Mouse (Mus musculus) adrenal gland, adult 2 months (tissue): ENCODE results near the gene Cdc42bpa. TPM values are rescaled to one million over a fixed set of nuclear protein-coding genes. Genes with fewer than 3 reads are reported as not detected.
A peak's percentile ranks its signal among the peaks of the same experiment; 100 is the strongest.

Experiments
- DNase-seq: peaks from one replicate; pipeline ENCODE4 v3.0.0; 2021
- polyA plus RNA-seq: library from polyadenylated mRNA; depleted of rRNA; stranded (reverse); fragments of >200 nt; gene quantifications from 2 replicates; pipeline ENCODE4 v1.2.3, GENCODE M21; 2012; rRNA removed
- total RNA-seq, 2 experiments: library from RNA; stranded (reverse); gene quantifications; 2 replicates each; pipeline ENCODE4 v1.2.3; 2021

The Cdc42bpa gene
- total and polyA plus RNA-seq, 3 experiments, result 17.8 to 51.4 (median 43.4) TPM

DNA sequence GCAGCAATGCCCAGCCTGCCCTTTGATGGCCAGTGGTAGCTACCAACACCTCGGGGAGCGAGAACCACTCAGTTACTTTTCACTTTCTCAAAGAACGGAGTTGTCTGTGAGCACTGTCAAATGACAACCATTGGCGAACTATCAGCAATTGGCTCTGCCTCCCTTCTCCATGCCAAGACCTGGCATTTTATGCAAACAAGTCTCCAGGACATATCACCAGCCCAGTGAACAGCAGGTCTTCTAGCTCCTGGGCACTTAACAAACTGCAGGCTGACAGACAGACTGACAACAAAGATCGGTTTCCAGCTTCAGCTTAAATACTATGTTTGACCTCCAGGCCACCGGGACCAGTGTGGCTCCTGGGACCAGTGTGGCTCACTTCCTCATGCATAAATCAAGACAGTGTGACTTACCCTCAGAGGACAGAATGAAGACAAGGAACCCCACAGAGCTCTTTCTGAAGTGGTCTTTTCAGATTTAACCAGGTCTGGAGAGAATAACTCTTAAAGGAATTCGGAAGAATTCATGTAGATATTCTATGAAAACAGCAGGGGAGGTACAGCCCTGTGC is 231.5 kb downstream of the Cdc42bpa start:
- DNase-seq, result no peak

DNA sequence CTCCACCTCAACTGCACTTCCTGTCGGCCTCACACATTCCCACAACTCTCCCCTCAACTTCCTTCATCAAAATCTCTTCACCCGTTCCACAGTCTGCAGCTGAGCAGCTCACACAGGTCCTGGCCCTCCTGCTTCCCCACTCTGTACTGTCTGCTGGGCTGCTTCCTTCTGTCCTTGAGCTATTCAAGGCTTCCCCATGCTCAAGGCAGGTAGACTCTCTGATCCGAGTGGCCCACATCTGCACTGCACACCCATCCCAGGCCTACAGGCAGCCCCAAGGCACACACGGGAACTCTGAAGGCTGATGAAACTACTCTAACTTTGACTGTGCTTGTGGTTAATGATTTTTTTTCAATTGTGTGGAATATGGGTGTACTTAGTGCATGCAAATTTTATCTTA is 232.6 kb downstream of the Cdc42bpa start:
- DNase-seq, result no peak

DNA sequence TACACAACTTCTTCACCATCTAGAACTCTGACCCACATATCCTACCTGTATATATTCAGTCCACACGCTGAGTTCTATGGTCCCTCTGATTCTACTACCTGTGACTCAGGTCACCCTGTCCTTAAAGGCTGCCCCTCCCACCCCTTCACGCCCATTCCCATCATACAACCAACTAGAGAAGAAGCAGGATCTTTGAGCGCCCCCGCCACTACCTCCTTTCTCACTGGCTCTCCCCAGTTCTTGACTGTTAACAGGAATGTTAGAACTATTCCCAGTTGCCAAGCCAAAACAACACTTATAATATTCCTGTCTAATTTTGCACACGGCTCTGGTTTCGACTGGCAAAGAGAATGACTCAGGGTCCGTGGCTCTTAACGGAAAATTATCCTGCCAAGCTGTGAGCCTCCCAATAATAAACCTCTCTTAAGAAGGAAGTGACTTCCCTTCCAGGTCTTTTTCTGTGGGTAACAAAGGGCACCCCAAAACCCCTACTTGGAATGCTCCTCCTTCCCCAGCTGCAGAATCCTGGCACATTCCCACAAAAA is 233.2 kb downstream of the Cdc42bpa start:
- DNase-seq, result no peak

DNA sequence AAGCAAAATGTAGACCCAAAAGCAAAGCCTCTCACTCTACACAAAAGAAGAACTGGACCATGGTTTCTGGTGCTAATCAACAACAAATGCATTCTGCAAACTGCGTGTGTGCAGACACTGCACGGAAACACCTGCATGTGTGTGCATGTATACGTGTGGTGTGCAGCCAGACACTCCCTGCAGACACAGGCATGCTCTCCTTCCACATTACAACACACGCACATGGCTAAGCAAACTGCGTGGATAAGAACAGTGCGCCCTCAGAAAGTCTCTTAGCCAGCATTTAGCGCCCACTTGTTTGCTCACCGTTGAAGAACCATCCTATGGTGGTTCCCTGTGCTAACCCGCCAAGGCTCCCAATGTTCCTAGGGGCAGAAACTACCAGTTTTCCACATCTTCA is 233.8 kb downstream of the Cdc42bpa start:
- no peak for DNase-seq

DNA sequence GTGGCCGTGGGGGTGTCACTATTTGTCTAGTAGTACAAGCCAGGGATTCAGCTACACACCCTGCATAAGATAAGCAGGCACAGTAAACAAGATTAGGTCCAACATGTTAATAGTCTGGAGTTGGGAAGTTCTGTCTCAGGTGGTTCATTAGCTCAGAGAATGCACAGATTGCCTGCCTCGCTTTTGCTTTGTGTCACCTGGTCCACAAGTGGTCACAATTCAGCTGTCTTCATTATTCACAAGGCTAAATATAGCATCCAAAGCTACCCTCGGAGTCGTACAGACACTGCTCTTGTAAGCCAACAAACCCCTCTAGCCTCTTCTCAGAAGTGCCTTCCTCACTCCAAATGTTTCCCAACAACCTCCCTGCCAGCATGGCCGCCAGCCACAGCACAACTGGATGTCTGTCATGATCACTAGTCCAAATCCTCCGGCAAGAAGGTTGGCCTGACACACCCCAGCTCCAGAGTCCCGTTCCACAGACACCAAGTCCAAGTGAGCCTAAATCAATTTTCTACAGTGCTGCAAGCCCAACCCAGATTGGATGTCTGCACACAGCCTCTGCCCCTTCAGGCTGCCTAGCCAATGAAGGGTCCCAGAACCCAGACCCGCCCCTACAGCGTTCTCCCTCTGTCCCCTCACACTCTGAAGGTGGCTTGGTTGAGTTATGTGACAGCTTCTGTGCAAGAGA is 234.7 kb downstream of the Cdc42bpa start:
- DNase-seq, result peak; percentile 76

DNA sequence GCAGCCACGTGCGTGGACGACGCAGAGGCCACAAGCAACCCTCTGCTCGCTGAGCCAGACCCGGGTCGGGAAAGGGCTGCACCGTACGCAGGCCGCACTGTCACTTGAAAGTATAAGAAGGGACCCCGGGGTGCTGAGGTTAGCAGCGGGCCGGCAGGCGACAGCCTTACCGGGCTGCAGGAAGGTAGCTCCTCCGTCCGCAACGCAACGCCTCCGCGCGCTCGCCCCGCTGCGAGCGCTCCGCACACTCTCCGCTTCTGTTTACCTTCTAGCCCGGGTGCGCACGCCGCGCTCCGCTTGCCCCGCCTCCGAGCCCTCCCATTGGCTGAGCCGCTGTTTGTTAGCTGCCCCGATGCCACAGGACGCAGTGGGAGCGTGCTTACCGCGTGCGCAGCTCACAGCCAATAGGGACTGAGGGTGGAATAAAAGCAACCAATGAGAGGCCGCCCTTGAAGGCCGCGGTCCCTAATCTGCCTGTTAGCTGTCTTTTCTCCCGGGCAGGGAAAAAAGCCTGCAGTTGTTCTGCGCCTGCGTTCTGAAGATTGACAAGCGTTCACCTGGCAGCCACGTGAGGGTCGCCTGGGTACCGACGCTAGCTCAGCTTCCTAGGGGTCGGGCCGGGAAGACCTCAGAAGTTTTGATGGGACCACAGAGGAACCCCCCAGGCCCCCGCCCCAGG is 235.6 kb downstream of the Cdc42bpa start:
- peak; percentile 99 for DNase-seq

DNA sequence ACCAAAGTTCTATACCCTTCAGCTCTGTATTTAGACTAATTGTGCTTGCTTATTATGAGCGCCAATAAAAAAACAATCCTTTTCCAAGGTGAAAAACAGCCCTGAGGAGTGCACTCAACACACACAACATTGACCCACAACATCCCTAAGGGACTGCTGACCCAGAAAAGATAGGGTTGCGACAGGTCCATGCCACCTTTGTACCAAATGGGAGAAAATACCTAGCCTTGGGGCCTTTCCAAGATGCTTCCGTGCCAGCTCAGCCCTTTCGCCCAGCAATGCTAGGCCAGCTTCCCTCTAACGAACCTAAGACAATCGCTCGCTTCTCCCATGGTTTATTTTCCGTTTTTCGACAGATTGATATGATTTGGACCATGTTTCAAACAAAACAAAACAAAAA is 236.2 kb downstream of the Cdc42bpa start:
- peak; percentile 61 for DNase-seq

DNA sequence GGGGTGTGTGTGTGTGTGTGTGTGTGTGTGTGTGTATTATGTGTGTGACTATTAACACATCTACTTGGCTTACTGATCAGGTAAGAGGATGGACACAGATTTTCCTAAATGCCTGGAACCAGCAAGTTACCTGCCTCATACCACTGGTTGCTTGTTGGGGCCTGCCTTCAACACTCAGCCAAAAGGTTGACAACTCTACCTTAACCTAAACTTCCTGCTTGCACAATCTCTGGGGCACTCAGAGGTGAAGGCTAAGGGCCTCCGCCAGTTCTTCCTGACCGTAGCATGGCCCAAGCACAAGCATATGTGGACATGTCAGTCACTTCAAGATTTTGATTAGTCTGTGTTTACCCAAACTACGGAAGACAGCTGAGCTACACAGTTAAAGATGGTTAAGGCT is 237.7 kb downstream of the Cdc42bpa start:
- no peak for DNase-seq

DNA sequence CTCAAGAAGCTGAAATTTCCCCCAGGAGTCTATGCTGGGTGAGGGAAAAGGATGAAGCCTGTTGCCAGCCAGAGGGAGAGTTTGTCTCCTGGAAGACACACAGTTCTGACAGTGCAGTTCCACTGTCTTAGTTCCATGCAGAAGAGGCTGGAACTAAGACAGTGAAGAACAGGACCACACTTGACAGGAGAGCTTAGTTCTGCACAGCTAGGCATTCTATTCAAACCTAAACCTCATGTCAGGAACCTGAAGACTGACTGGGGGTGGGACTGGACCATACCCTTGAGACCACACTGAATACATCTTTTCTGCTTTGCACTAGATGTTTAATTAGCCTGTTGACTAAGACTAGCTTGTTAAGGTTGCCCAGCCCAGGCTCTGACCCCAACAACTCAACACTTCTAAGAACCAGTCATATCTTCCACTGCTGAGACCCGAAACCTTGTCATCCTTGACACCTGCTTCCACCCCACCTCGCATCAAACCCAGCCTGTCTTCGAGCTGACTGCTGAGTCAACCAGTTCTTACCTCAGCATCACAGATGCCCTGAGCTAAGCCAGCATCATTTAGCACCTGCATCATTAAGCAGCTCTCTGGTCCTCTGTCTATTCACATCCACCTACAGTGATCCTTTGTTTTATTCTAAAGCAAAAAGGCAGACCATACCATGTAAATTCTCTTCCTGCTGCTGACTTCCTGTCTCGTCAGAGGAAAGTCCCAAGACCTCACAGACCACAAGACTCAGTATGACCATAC is 238.9 kb downstream of the Cdc42bpa start, which contains the start of gene Coq8a:
TSS of gene Coq8a (minus strand) at position 644 of the 756 bp plus-strand sequence.
- no peak for DNase-seq

DNA sequence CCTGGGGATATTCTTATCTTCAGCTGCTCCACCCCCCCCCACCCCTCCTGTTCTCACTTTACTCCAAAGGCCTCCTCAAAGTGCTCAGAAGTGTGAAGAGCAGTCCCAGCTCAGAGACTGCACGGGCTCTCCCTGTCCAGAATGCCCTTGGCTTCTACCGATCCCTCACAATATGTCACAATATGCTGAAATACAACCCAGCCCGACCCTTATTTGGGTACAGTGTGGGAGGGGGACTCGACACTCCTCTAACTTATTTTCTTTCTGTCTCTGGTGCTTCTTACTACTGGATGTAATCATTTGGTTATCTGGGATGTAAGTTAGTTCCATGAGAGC is 239.4 kb downstream of the Cdc42bpa start:
- no peak for DNase-seq

DNA sequence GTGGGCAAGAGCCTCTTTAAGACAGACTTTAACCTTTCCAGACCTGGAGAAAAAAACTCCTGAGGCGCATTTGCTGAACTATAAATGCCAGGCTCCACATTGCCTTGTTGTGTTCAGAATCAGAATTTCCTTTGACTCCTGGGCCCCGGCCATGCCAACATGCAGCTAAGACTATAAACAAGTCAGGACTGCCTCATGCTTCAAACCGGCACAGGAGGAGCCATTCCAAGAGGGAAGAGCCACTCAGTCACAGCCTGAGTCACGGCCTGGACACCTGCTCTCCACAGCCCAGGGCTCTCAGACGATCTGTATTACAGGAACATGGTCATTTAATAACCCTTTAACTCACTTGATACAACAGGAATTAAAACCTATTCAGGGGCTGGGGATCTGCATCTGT is 240.4 kb downstream of the Cdc42bpa start:
- DNase-seq, result no peak

DNA sequence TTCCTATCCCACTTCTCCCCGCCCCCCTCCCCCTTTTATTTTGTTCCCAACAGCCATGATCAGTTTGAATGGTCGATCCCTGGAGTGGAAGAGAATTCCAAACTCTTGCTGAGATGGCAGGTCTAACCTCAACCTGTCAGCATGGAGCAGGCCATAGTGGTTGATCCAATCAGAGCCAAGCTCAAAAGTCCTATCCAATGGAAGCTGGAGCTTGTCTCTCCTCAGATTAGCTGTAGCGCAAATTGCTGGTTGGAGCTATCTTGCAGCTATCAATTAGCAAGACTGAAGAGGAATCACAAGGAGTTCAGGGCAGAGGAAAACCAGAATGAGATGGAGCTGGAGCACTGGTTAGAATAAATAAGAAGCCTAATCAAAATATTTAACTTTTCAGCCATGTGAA is 248.1 kb downstream of the Cdc42bpa start:
- no peak for DNase-seq

DNA sequence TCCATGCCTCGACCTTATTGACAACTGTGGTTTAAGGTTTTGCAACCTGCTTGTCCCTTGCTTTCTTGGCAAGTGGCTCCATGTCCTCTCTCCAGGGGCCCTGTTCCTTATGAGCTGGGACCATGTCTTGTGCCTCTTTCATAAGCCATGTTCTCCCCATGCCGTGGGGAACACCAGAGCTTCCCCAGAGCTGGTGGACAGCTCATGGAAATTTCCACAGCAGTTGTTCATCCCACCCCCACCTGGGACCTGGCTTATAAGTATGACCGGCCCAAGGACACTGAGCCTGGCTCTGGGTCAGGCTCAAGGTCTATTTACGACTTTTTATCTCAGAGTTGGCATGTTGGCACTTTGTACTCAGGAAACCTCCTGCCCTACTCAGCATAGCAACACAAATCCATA is 249.8 kb downstream of the Cdc42bpa start:
- DNase-seq, result peak; percentile 87

DNA sequence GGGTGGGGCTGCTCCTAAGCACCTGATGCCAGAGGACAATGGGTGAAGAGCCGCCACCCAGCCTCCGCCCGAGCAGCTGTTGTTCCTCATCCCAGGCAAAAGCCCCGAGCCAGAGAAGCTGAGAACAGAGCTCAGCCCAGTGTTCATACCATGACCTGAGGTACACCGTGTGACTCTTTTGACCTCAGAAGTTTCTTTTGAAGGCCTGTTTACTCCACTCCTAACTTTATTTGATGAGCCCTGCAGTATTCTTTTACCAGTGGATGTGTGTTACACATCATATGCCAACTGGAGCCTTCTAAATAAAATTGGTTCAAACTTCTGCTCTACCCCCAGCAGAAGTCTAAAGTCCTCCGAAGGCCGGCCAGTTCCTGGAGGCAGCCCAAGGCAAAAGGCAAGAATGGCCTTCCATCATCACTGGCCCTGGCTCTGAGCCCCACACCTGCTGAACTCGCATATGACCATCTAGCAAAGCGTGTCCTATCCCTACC is 250.6 kb downstream of the Cdc42bpa start:
- DNase-seq, result peak; percentile 69

DNA sequence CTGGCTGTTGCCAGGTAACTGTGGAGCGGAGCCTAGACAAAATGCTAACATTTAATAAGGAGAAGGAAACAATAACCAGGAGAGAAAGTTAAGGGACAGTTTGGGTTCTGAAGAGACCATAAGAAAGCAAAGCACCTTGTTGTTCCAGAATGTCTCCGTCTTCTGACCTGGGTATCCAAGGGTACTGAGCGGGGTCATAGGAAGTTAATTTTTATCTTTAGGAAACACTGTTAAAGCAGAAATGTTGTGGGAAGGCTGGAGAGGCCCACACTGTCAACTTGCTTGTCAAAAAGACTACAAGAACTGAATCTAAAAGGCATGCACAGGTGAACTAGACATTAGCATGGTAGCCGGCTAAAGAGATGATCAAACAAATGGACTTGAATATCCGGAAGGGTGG is 252.6 kb downstream of the Cdc42bpa start:
- no peak for DNase-seq

DNA sequence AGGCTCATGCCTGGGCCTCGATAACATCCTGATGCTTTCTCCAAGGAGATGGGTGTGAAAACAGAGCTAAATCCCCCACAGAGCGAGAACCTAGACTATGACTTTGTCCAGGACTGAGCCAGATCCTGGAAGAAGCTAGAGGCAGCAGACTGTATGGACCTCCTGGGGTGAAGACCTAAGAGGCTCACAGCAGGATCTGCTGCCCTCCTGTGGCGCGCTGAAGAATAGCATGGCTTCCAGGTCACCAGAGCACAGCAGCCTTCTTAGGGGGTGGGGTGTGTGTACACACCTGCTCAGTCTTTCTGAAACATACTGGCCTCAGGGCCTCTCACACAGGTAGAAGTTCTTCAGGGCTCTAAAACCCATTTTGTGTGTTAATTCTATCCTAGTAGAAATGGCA is 254.8 kb downstream of the Cdc42bpa start:
- peak; percentile 80 for DNase-seq

Other genes starting within 250 kb of the Cdc42bpa start
- gene Kif28, start 215.2 kb upstream of the Cdc42bpa start, total RNA-seq, result not detected
- not detected in 2 replicates for gene Kif28, start 215.2 kb upstream of the Cdc42bpa start, polyA plus RNA-seq
- gene Gm10518, start 157.1 kb upstream of the Cdc42bpa start, total RNA-seq, result under 1 TPM in 1 of 2 experiments, not detected in 1; 0.23 TPM
- gene Gm10518, start 157.1 kb upstream of the Cdc42bpa start, polyA plus RNA-seq, result not detected in 2 replicates
- gene Ahctf1, start 156.8 kb upstream of the Cdc42bpa start, total RNA-seq, result 10 to 100 TPM; 31.6 to 35.3 TPM
- gene Ahctf1, start 156.8 kb upstream of the Cdc42bpa start, polyA plus RNA-seq, result 2.1 and 2.2 TPM in 2 replicates
- 100 to 1,000 TPM; 290 to 315 TPM for gene Coq8a, start 239.1 kb downstream of the Cdc42bpa start, total RNA-seq
- 141 and 188 TPM in 2 replicates for gene Coq8a, start 239.1 kb downstream of the Cdc42bpa start, polyA plus RNA-seq